Mouse (Mus musculus) forebrain, embryonic 12.5 days (tissue): ENCODE measurements around the gene Cwc22. TPM values are rescaled to one million over a fixed set of nuclear protein-coding genes. Genes with fewer than 3 reads are reported as not detected.

Experiments
- ATAC-seq: fragments of 200-750 bp; cut with Nextera tagmentation; 2 replicates; pipeline ENCODE4 v1.8.0; 2017; ENCODE audit warnings: moderate TSS enrichment; ENCODE audit not compliant: low FRiP score
- H3K27ac ChIP-seq: fragments of 300-500 bp; sonication (generic); 2 replicates; pipeline ENCODE4 v1.5.1; 2016; ENCODE audit warnings: mild to moderate bottlenecking
- H3K27me3 ChIP-seq: fragments of 300-500 bp; sonication (generic); 2 replicates; pipeline ENCODE4 v1.6.1; 2016; ENCODE audit warnings: mild to moderate bottlenecking
- H3K36me3 ChIP-seq: fragments of 300-500 bp; sonication (generic); replicated peaks from 2 replicates; pipeline ENCODE4 v1.6.1; 2016; ENCODE audit warnings: mild to moderate bottlenecking
- H3K4me1 ChIP-seq: fragments of 300-500 bp; sonication (generic); 2 replicates; pipeline ENCODE4 v1.6.1; 2016
- H3K4me2 ChIP-seq: fragments of 300-500 bp; sonication (generic); 2 replicates; pipeline ENCODE4 v1.6.1; 2016; ENCODE audit warnings: mild to moderate bottlenecking, moderate library complexity
- H3K4me3 ChIP-seq: fragments of 300-500 bp; sonication (generic); replicated peaks from 2 replicates; pipeline ENCODE4 v1.5.1; 2016; ENCODE audit warnings: mild to moderate bottlenecking
- H3K9ac ChIP-seq: fragments of 300-500 bp; sonication (generic); 2 replicates; pipeline ENCODE4 v1.6.1; 2016; ENCODE audit warnings: mild to moderate bottlenecking
- H3K9me3 ChIP-seq: fragments of 300-500 bp; sonication (generic); 2 replicates; pipeline ENCODE4 v1.6.1; 2016
- WGBS: fragments of 180-500 bp; shearing (Covaris S2); methylation state at CpG from one replicate; pipeline ENCODE4 v1.1.7; 2016; 5-methylcytosine and 5-hydroxymethylcytosine counted together
- polyA plus RNA-seq: library from polyadenylated mRNA; unstranded; fragments of >200 nt; fragmentation: Nextera tagmentation; extraction: Ambion mirVana; gene quantifications from 2 replicates; pipeline ENCODE4 v1.2.1, GENCODE M21; 2016

Cwc22 gene
- polyA plus RNA-seq, 1 experiment from 2014 or later = 37.3 TPM

DNA sequence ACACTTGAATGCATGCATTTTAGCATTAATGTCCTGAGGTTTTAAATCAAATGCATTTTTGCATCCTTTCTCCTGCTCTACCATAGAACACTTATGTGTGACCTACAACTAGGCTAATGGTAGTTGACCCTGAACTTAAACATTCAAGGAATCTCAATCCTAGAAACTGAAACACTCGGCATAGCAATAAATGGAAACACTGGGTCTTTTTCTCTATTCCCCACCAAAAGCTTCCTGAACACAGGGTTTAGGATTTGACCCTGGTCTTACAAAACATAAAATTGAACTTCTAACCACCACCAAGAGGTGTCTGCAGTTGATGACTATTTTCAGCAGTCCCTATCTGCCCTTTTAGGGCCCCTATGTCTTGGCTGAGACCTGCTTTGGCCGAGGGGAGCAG is 57.3 kb downstream of the Cwc22 start:
- Histone ChIP-seq H3K36me3 (peaks cover 11% of the 10 kb centered on the region), H3K27ac (no peak overlapping the region), H3K9ac (no peak overlapping the region), H3K4me1 (no peaks in the 10 kb centered on the region), H3K27me3 (no peaks in the 10 kb centered on the region), H3K4me3 (no peak overlapping the region), H3K4me2 (no peak overlapping the region), H3K9me3 (no peaks in the 10 kb centered on the region)
- WGBS = 87% methylated on average over 2 of the region's 2 CpGs
- ATAC-seq = no peak

DNA sequence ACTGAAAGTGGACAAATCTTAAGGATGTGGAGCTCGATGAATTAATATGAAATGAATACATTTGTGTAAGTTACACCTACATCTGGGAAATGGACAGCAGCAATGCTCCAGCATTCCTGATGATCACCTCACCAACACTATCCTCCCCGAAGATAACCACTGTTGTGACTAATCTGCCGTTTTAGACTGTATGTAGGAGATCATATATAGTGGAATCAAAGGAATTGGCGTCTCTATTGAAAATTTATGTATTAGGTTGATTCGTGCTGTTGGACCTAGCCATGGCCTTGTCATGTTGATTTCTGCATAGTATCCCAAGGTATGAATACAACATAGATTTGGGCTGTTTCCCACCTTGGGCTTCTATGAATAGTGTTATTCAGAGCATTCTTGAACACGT is 58.1 kb downstream of the Cwc22 start:
- no peaks in the 10 kb centered on the region for H3K4me1 ChIP-seq
- peaks cover 8% of the 10 kb centered on the region; the same call in 1 of the 2 replicates for H3K36me3 ChIP-seq
- no peak overlapping the region for H3K4me3 ChIP-seq
- no peak overlapping the region for H3K4me2 ChIP-seq
- no peaks in the 10 kb centered on the region for H3K9me3 ChIP-seq
- ATAC-seq = no peak
- no peaks in the 10 kb centered on the region for H3K27me3 ChIP-seq
- no peak overlapping the region for H3K27ac ChIP-seq
- WGBS = 92% methylated on average over 6 of the region's 6 CpGs
- no peak overlapping the region for H3K9ac ChIP-seq

DNA sequence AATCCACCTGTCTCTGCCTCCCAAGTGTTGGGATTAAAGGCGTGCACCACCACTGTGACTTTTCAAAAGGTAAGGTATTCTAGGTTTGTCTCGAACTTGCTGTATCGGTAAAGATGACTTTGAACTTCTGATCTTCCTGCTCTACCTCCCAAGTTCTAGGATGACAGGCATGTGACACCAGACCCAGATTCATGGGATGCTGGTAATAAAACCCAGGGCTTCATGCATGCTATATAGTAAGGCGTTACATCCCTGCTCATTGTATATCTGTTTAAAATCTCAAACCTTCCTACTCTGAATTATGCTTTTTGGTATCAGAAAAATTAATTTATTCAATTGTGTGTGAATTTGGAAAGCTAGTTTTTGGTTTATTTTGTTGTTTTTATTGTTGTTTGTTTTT is 59.0 kb downstream of the Cwc22 start:
- Histone ChIP-seq H3K4me3 (no peak overlapping the region), H3K4me2 (no peak overlapping the region), H3K4me1 (no peaks in the 10 kb centered on the region), H3K9ac (no peak overlapping the region), H3K27ac (no peak overlapping the region), H3K27me3 (no peaks in the 10 kb centered on the region), H3K36me3 (no peaks in the 10 kb centered on the region), H3K9me3 (no peaks in the 10 kb centered on the region)
- no peak for ATAC-seq
- 91% methylated on average over 4 of the region's 4 CpGs for WGBS

DNA sequence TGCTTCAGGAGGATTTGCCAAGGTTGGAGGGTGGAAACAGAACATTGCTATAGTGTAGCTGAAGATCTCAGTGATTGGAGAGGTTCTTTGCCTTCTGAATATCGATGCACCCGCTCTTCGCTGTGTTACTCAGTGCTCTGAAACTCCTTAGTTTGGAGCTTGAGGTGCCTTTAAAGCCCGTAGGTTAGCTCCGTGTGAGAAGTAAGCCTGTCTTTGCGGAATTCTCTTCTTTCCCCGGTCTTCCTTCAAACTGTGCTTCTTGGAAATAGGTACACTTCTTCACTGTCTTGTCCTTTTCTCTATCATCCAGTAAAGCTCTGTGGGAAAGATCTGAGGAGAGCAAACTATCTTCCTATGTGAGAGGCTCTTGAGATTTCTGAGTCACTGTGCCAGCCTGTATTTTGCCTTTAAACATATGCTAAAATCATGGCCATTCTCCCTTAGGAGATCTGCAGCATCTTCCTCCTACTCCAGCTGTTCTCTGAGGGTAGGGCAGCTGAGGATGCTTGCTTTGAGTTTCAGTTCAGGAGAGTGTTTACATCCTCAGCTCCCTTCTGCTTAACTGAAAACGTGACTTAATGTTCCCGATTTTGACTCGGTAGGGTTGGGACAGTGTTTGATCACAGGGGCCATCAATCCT is 60.6 kb downstream of the Cwc22 start:
- Histone ChIP-seq H3K9ac (no peak overlapping the region), H3K27ac (no peak overlapping the region)
- WGBS = 88% methylated on average over 10 of the region's 10 CpGs

DNA sequence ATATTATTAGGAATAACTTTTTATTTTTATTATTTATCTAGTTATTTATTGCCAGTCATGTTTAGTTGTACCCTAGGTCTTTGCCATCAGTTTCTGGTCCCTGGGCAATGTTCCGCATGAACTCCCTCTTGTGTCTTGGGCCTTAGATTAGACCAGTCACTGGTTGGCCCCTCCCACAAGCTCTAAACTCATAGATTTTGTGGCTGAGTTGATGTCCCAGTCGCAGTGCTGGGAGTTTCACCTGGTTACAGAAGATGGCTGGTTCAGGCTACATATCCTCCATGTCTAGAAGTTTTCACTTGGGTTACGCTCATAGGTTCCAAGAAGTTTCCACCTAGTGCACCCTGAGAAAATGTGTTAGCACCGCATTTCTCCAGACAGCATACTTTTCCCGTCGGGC is 61.1 kb downstream of the Cwc22 start:
- no peaks in the 10 kb centered on the region for H3K27me3 ChIP-seq
- H3K4me3 ChIP-seq = no peak overlapping the region
- no peaks in the 10 kb centered on the region for H3K4me1 ChIP-seq
- no peak overlapping the region for H3K4me2 ChIP-seq
- no peaks in the 10 kb centered on the region for H3K36me3 ChIP-seq
- no peak overlapping the region for H3K27ac ChIP-seq
- WGBS = 96% methylated on average over 6 of the region's 6 CpGs
- no peaks in the 10 kb centered on the region for H3K9me3 ChIP-seq
- H3K9ac ChIP-seq = no peak overlapping the region
- ATAC-seq = no peak

More for the DNA sequence above, 60.6 kb downstream of the Cwc22 start:
- H3K9me3 ChIP-seq = no peaks in the 10 kb centered on the region
- H3K4me2 ChIP-seq = no peak overlapping the region
- no peaks in the 10 kb centered on the region for H3K4me1 ChIP-seq
- no peaks in the 10 kb centered on the region for H3K27me3 ChIP-seq
- H3K4me3 ChIP-seq = no peak overlapping the region
- no peaks in the 10 kb centered on the region for H3K36me3 ChIP-seq
- ATAC-seq = no peak

DNA sequence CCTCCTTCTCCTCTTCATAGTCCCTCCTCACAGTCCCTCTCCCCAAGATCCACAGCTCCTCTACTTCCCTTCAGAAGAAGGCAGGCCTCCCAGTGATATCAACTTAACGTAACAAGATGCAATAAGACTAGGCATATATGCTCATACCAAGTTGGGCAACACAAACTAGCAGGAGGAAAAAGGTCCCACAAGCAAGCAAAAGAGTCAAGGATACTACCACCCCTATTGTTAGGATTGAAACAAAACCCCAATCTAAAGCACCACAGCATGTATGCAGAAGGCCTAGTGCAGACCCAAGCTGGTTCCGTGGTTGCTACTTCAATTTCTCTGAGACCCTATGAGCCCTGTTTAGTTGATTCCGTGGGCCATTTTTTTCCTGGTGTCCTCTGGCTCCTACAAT is 61.7 kb downstream of the Cwc22 start:
- Histone ChIP-seq H3K4me3 (no peak overlapping the region), H3K27ac (no peak overlapping the region), H3K36me3 (no peaks in the 10 kb centered on the region), H3K4me1 (no peaks in the 10 kb centered on the region), H3K4me2 (no peak overlapping the region), H3K9ac (no peak overlapping the region), H3K9me3 (no peaks in the 10 kb centered on the region), H3K27me3 (no peaks in the 10 kb centered on the region)
- no peak for ATAC-seq
- 89% methylated on average over 3 of the region's 3 CpGs for WGBS

DNA sequence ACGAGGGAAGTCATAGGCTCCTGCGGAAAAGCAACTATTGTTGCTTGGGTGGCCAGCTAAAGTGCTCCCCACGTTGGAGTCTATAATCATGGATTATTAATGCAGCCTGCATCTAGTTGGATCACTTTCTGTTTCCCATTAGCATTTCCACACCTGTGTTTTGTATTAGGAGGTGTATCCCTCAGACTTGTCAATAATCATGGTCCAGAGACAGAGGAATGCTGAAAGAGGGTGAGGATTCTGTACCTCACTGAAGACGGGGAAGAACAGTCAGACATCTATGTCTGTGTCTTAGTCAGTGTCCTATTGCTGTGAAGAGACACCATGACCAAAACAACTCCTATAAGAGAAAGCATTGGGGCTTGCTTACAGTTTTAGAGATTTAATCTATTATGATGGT is 63.2 kb downstream of the Cwc22 start:
- H3K4me2 ChIP-seq = no peak overlapping the region
- 88% methylated on average over 4 of the region's 4 CpGs for WGBS
- H3K9ac ChIP-seq = no peak overlapping the region
- ATAC-seq = no peak
- H3K27me3 ChIP-seq = no peaks in the 10 kb centered on the region
- no peaks in the 10 kb centered on the region for H3K9me3 ChIP-seq
- no peaks in the 10 kb centered on the region for H3K36me3 ChIP-seq
- H3K4me3 ChIP-seq = no peak overlapping the region
- no peaks in the 10 kb centered on the region for H3K4me1 ChIP-seq
- H3K27ac ChIP-seq = no peak overlapping the region

DNA sequence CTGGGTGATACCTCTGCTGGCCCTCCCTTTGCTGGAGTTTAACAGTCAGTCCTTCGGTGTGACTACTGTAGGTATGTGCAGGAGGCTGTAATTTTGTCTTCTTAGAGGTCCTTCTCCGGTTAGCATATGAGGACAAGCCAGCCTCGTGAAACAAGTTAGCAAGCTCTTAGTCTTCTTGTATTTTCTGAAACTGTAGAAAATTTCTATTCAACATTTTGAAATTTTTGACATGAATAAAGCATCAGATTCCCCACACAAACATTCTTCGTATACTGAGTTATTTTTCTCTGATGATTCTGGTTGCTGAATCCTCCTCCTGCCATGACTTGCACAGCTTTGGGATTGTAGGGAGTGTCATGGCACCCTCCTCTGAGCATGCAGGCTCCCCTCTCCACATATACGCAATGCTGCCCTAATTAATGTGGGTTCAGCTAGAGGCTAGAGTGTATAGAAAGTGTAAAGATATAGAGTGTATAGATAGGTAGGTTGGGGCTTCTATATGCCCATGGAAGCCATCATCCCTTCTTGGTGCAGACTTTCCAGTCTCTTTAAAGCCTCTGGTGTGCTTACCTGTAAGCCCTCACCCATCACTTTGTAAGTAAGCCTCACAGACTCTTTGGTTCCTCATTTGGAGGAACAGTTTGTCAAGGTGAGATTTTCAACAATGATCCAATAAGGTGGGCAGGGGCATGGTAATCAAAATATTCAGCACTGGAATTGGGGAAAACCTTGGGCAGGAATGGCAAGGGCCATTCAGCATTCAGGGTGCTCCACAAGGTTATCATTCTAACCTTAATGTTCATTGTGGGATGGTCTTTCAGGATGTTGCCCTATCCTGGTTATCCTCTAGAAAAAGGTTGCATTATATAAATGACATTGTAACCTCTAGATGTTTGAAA is 64.6 kb downstream of the Cwc22 start:
- no peaks in the 10 kb centered on the region for H3K4me1 ChIP-seq
- H3K27ac ChIP-seq = no peak overlapping the region
- H3K9ac ChIP-seq = no peak overlapping the region
- H3K27me3 ChIP-seq = no peaks in the 10 kb centered on the region
- 88% methylated on average over 5 of the region's 5 CpGs for WGBS
- H3K4me3 ChIP-seq = no peak overlapping the region
- ATAC-seq = no peak
- no peak overlapping the region for H3K4me2 ChIP-seq
- H3K36me3 ChIP-seq = no peaks in the 10 kb centered on the region
- no peaks in the 10 kb centered on the region for H3K9me3 ChIP-seq

DNA sequence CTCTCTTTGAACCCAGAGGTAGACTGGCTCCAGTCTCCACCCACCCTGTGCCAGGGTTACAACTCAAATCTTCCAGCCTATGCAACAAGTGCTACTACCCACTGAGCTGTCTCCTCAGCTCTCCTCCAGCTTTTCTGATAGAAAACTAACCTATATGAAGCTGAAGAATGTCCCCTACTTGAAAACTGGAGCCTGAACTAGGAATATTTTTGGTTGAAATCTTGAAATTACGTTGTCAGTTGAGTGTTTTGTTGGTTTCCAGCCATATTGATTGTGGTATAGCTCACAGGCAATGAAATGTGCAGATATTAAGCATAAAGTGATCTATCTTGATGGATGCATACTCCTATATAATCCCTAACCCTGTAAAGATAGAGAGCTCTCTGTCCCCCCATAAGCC is 65.8 kb downstream of the Cwc22 start:
- Histone ChIP-seq H3K4me2 (no peak overlapping the region), H3K9me3 (no peaks in the 10 kb centered on the region), H3K36me3 (no peaks in the 10 kb centered on the region), H3K27me3 (no peaks in the 10 kb centered on the region), H3K9ac (no peak overlapping the region), H3K4me1 (no peaks in the 10 kb centered on the region), H3K4me3 (no peak overlapping the region), H3K27ac (no peak overlapping the region)
- no peak for ATAC-seq
- WGBS = 83% methylated on average over 1 of the region's 1 CpGs

DNA sequence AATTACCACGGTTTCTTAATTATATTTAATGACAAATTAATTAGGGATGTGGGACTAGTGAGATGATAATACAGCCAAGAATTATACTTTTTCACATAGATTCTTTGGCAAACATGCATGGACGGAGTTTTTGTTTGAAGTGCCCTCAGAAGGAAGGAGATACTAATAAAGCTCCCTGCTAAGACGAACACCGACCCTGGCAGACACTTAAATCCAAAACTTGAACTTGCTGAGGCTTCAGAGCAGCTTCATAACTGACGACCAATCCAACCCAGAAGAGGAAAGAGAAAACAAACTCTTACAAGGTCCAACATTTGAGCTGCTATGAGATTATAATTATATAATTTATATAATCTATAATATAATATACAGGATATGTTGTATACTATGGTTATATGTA is 66.4 kb downstream of the Cwc22 start:
- 64% methylated on average over 5 of the region's 5 CpGs for WGBS
- Histone ChIP-seq H3K9ac (no peak overlapping the region), H3K4me2 (no peak overlapping the region), H3K9me3 (no peaks in the 10 kb centered on the region), H3K27ac (no peak overlapping the region), H3K36me3 (no peaks in the 10 kb centered on the region), H3K4me3 (no peak overlapping the region), H3K4me1 (no peaks in the 10 kb centered on the region), H3K27me3 (no peaks in the 10 kb centered on the region)
- ATAC-seq = no peak

DNA sequence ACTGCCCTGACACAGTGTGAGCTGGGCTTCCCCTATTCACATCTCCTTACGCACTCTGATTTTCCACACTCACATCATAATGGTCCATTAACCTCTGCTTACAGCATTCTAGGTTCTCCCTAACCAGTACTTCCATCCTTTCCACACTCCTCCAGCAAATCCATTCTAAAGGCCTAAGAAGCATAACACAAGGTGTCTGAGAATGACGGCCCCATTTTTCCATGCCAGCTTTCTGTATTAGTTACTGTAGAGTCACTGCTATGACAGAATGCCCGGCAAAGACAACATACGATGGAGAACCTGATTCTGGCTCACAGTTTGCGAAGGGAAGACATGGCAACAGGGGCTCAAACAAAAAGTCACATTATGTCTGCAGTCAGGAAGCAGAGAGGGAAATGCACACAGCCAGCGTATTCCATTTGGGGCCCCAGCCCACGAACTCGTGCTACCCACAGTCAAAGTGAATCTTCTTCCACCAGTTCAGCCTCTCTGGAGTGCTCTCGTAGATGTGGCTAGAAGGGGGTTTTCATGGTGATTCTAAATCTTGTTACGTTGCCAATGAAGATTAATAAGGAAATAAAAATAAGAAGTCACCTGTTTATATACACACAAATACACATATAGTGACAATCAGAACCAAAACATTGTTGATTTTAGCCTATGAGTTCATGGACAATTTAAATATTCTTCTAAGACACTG is 68.9 kb downstream of the Cwc22 start:
- Histone ChIP-seq H3K4me2 (no peak overlapping the region), H3K9me3 (no peaks in the 10 kb centered on the region), H3K27me3 (no peaks in the 10 kb centered on the region), H3K36me3 (no peaks in the 10 kb centered on the region), H3K27ac (no peak overlapping the region), H3K9ac (no peak overlapping the region), H3K4me1 (no peaks in the 10 kb centered on the region), H3K4me3 (no peak overlapping the region)
- 89% methylated on average over 10 of the region's 10 CpGs for WGBS
- ATAC-seq = no peak

DNA sequence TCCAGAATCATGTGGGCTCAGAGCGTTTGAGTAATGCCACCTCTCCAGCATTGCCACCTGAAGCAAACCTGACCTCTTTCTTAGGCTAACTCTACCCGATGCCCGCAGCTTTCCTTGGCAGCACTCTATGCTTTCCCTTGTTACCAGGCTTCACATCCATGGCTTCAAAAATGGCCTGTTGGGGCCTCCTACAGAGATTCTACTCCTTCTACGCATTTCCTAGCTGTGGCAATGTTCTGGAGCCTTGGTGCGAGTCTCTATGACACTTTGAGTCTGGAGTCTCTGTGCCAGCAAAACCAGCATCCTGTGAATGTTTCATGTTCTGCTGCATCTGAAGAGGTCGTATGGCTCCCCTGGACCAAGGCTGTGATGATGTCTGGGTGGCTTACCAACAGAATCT is 69.8 kb downstream of the Cwc22 start:
- Histone ChIP-seq H3K9ac (no peak overlapping the region), H3K36me3 (no peaks in the 10 kb centered on the region), H3K4me2 (no peak overlapping the region), H3K27ac (no peak overlapping the region), H3K9me3 (no peaks in the 10 kb centered on the region), H3K4me1 (no peaks in the 10 kb centered on the region), H3K4me3 (no peak overlapping the region), H3K27me3 (no peaks in the 10 kb centered on the region)
- no peak for ATAC-seq
- 91% methylated on average over 6 of the region's 6 CpGs for WGBS
